Comparison of ENCODE assay signal across 12 mouse cellular contexts in the genomic region with DNA sequence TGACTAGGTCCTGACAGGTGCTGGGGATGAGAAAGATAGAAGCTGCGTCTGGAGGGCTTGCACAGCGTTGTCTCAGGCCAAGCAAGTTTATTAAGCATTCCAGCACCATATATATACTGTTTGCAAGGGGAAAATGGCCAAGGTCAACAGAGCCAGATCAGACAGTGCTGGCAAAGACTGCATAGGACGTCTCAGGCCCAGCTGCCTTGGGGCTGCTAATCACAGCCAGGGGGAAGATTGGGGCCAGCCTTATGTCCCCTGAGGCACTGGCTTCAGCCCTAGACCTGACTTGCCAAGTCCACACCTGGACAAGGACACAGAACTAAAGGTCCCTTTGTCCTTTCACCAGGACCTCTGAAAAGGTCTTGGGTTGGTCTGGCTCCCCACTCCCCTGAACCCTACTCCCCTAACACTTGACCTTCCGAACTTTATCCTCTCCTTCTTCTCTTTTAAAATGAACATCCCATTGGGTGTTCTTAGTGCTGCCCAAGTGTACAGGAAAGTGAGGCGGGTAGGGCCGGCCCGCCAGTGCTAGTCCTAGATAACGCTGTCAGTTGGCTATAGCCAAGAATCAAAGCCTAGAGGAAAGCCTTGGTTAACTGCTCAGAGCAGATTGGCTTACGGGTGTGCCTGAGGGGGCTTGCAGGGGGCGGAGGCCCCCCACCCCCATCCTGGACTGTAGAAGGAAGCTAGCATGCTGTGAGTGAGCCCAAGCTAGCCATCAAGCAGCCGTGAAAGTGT. TPM values are rescaled to one million over a fixed set of nuclear protein-coding genes. Genes with fewer than 3 reads are reported as not detected.
DNase-seq lines count a peak whose midpoint lies in the region; ATAC-seq lines count a peak whose summit lies in the region.
"Had no signal": no experiment of that assay in that cellular context is flagged by ENCODE, and none has a peak within 500 bp of the region (broad histone marks: within the 10 kb centered on the region; RNA-seq: fewer than 3 reads in every experiment).

No protein-coding gene starts in this region.

- peaks cover 27% of the 10 kb centered on the region for H3K4me1 ChIP-seq in heart, embryonic 10.5 days
- peaks cover 40% of the 10 kb centered on the region for H3K4me1 ChIP-seq in hindbrain, embryonic 13.5 days (replicated peaks)
- no peaks in the 10 kb centered on the region for H3K4me1 ChIP-seq in hindbrain, embryonic 11.5 days (replicated peaks; ENCODE audit: control insufficient read depth, insufficient read depth, low read length)
- peaks cover 8% of the 10 kb centered on the region; the same call in 1 of the 2 replicates for H3K4me1 ChIP-seq in intestine, embryonic 16.5 days (ENCODE audit: control insufficient read depth, insufficient read depth, low read length)
- peaks cover 18% of the 10 kb centered on the region for H3K4me1 ChIP-seq in liver, embryonic 16.5 days (ENCODE audit: control insufficient read depth, low read depth, low read length)

- DNase-seq in heart, embryonic 10.5 days (ENCODE audit: low spot score): no peak
- no peak for DNase-seq in heart, adult 8-10 months (ENCODE audit: low spot score)
- no peak for DNase-seq in hindbrain, embryonic 11.5 days (ENCODE audit: low spot score)
- DNase-seq in left cerebral cortex, postnatal 4 days: no peak
- DNase-seq in layer of hippocampus, adult 9-11 months: no peak
- DNase-seq: cerebellum, adult 11 months; kidney, postnatal 10 days had no signal

- 0 out of 2 replicates have a peak overlapping the region, but pooled peaks have one; percentile 6 for H3K9ac ChIP-seq in hindbrain, embryonic 13.5 days
- no peak overlapping the region for H3K9ac ChIP-seq in hindbrain, embryonic 11.5 days (ENCODE audit: low read depth, low read length)
- H3K9ac ChIP-seq in intestine, embryonic 16.5 days (ENCODE audit: low read depth, low read length): no peak overlapping the region
- H3K9ac ChIP-seq in liver, embryonic 16.5 days (ENCODE audit: low read depth, low read length): no peak overlapping the region
- H3K9ac ChIP-seq: forebrain, embryonic 13.5 days; midbrain, embryonic 12.5 days had no signal

- H3K9me3 ChIP-seq in heart, embryonic 10.5 days: no peaks in the 10 kb centered on the region
- H3K9me3 ChIP-seq in hindbrain, embryonic 13.5 days: no peaks in the 10 kb centered on the region
- H3K9me3 ChIP-seq in hindbrain, embryonic 11.5 days (ENCODE audit: control insufficient read depth, low read length): no peaks in the 10 kb centered on the region
- no peaks in the 10 kb centered on the region for H3K9me3 ChIP-seq in intestine, embryonic 16.5 days (ENCODE audit: control insufficient read depth, low read length)
- no peaks in the 10 kb centered on the region for H3K9me3 ChIP-seq in liver, embryonic 16.5 days (replicated peaks; ENCODE audit: control insufficient read depth, low read length)
- H3K9me3 ChIP-seq: forebrain, embryonic 13.5 days; midbrain, embryonic 12.5 days had no signal

- peak overlapping the region; percentile 59 for H3K27ac ChIP-seq in heart, embryonic 10.5 days
- H3K27ac ChIP-seq in hindbrain, embryonic 13.5 days: no peak overlapping the region
- H3K27ac ChIP-seq in hindbrain, embryonic 11.5 days (ENCODE audit: low read depth, low read length): no peak overlapping the region
- H3K27ac ChIP-seq in intestine, embryonic 16.5 days (ENCODE audit: low read length): no peak overlapping the region
- H3K27ac ChIP-seq in liver, embryonic 16.5 days (ENCODE audit: low read length): no peak overlapping the region
- H3K27ac ChIP-seq: forebrain, embryonic 13.5 days; midbrain, embryonic 12.5 days had no signal

- peaks cover 40% of the 10 kb centered on the region for H3K36me3 ChIP-seq in heart, embryonic 10.5 days
- peaks cover 16% of the 10 kb centered on the region for H3K36me3 ChIP-seq in hindbrain, embryonic 13.5 days
- H3K36me3 ChIP-seq in hindbrain, embryonic 11.5 days (ENCODE audit: control insufficient read depth, insufficient read depth, low read length): 0 out of 2 replicates have a peak, but pooled peaks cover 3% of the 10 kb centered on the region
- 0 out of 2 replicates have a peak, but pooled peaks cover 2% of the 10 kb centered on the region for H3K36me3 ChIP-seq in intestine, embryonic 16.5 days (ENCODE audit: control insufficient read depth, insufficient read depth, low read length)
- peaks cover 5% of the 10 kb centered on the region; the same call in 1 of the 2 replicates for H3K36me3 ChIP-seq in liver, embryonic 16.5 days (ENCODE audit: control insufficient read depth, insufficient read depth)

- no peak for ATAC-seq in hindbrain, embryonic 13.5 days (ENCODE audit: low FRiP score)
- no peak for ATAC-seq in hindbrain, embryonic 11.5 days (ENCODE audit: low FRiP score)
- 0 out of 2 replicates have a peak, but pooled peaks have one; percentile 10 for ATAC-seq in intestine, embryonic 16.5 days
- peak; percentile 56 for ATAC-seq in liver, embryonic 16.5 days (ENCODE audit: low read depth)
- ATAC-seq: forebrain, embryonic 13.5 days had no signal

- H3K4me2 ChIP-seq in hindbrain, embryonic 13.5 days: no peak overlapping the region
- no peak overlapping the region for H3K4me2 ChIP-seq in hindbrain, embryonic 11.5 days (replicated peaks; ENCODE audit: low read depth, low read length)
- no peak overlapping the region for H3K4me2 ChIP-seq in intestine, embryonic 16.5 days (ENCODE audit: low read depth, low read length)
- H3K4me2 ChIP-seq in liver, embryonic 16.5 days (ENCODE audit: low read depth, low read length): 0 out of 2 replicates have a peak overlapping the region, but pooled peaks have one; percentile 10
- H3K4me2 ChIP-seq: forebrain, embryonic 13.5 days; midbrain, embryonic 12.5 days had no signal

- no peaks in the 10 kb centered on the region for H3K27me3 ChIP-seq in heart, embryonic 10.5 days (ENCODE audit: insufficient read depth, poor library complexity, severe bottlenecking)
- H3K27me3 ChIP-seq in hindbrain, embryonic 13.5 days: no peaks in the 10 kb centered on the region
- no peaks in the 10 kb centered on the region for H3K27me3 ChIP-seq in hindbrain, embryonic 11.5 days (ENCODE audit: control insufficient read depth, insufficient read depth, low read length)
- H3K27me3 ChIP-seq in intestine, embryonic 16.5 days (replicated peaks; ENCODE audit: control insufficient read depth, insufficient read depth, low read length): no peaks in the 10 kb centered on the region
- H3K27me3 ChIP-seq in liver, embryonic 16.5 days (ENCODE audit: control insufficient read depth, insufficient read depth, low read depth, low read length): no peaks in the 10 kb centered on the region
- H3K27me3 ChIP-seq: forebrain, embryonic 13.5 days; midbrain, embryonic 12.5 days had no signal

- 64% methylated on average over 11 of the region's 11 CpGs for WGBS in heart, embryonic 10.5 days
- WGBS in hindbrain, embryonic 13.5 days: 83% methylated on average over 11 of the region's 11 CpGs
- 83% methylated on average over 11 of the region's 11 CpGs for WGBS in hindbrain, embryonic 11.5 days
- WGBS in intestine, embryonic 16.5 days: 76% methylated on average over 11 of the region's 11 CpGs
- WGBS in liver, embryonic 16.5 days (ENCODE audit: insufficient replicate concordance): 29% methylated on average over 11 of the region's 11 CpGs

- intact Hi-C loops in left cerebral cortex, postnatal 4 days (cut with DNase I): no loop called here

- no peak overlapping the region; the same call in 1 of the 2 replicates for H3K4me3 ChIP-seq in heart, embryonic 10.5 days
- H3K4me3 ChIP-seq in hindbrain, embryonic 13.5 days: no peak overlapping the region
- H3K4me3 ChIP-seq in hindbrain, embryonic 11.5 days (ENCODE audit: low read depth, low read length): no peak overlapping the region
- H3K4me3 ChIP-seq in intestine, embryonic 16.5 days (ENCODE audit: low read length): no peak overlapping the region
- no peak overlapping the region for H3K4me3 ChIP-seq in liver, embryonic 16.5 days (ENCODE audit: low read depth, low read length)
- H3K4me3 ChIP-seq: forebrain, embryonic 13.5 days; midbrain, embryonic 12.5 days had no signal

RNA-seq across cellular contexts. Expression of a gene that starts 15.2 kb away (rescaled TPM):
- polyA plus RNA-seq in heart, embryonic 10.5 days (2016; fragmentation: Nextera tagmentation; extraction: Ambion mirVana): 34.1 and 46.5 TPM in 2 replicates
- total RNA-seq in heart, adult 8-10 months (2022): 1 to 10 TPM; 5.7 to 8.6 (median 8.3) TPM
- 39.5 and 42.4 TPM in 2 replicates for polyA plus RNA-seq in hindbrain, embryonic 13.5 days (2015; fragmentation: Nextera tagmentation; extraction: Ambion mirVana)
- polyA plus RNA-seq in hindbrain, embryonic 11.5 days (2014; fragmentation: Nextera tagmentation; extraction: Ambion mirVana): 47.6 and 48.8 TPM in 2 replicates
- 49.2 and 53.7 TPM in 2 replicates for polyA plus RNA-seq in intestine, embryonic 16.5 days (2015; fragmentation: Nextera tagmentation; extraction: Ambion mirVana)
- 14.0 and 15.5 TPM in 2 replicates for polyA plus RNA-seq in liver, embryonic 16.5 days (2015; fragmentation: Nextera tagmentation; extraction: Ambion mirVana)
- total RNA-seq in left cerebral cortex, postnatal 4 days (2021): 10 to 100 TPM; 53.3 to 54.6 TPM

RNA-seq across cellular contexts. Expression of a gene that starts 15.5 kb away (rescaled TPM):
- 116 and 157 TPM in 2 replicates for polyA plus RNA-seq in heart, embryonic 10.5 days (2016; fragmentation: Nextera tagmentation; extraction: Ambion mirVana)
- 10 to 100 TPM; 43.4 to 74.6 (median 60.0) TPM for total RNA-seq in heart, adult 8-10 months (2022)
- polyA plus RNA-seq in hindbrain, embryonic 13.5 days (2015; fragmentation: Nextera tagmentation; extraction: Ambion mirVana): 231 and 237 TPM in 2 replicates
- 268 and 286 TPM in 2 replicates for polyA plus RNA-seq in hindbrain, embryonic 11.5 days (2014; fragmentation: Nextera tagmentation; extraction: Ambion mirVana)
- 90.9 and 102 TPM in 2 replicates for polyA plus RNA-seq in intestine, embryonic 16.5 days (2015; fragmentation: Nextera tagmentation; extraction: Ambion mirVana)
- polyA plus RNA-seq in liver, embryonic 16.5 days (2015; fragmentation: Nextera tagmentation; extraction: Ambion mirVana): 37.8 and 40.5 TPM in 2 replicates
- total RNA-seq in left cerebral cortex, postnatal 4 days (2021): 100 to 1,000 TPM; 259 to 272 TPM

Comparison
In these comparisons a context has a peak if more than half of its experiments do, and no peak if none do; other contexts are left out.
1. ATAC-seq: peak in intestine, embryonic 16.5 days (single experiment) and liver, embryonic 16.5 days (single experiment); none in hindbrain, embryonic 13.5 days (single experiment) and hindbrain, embryonic 11.5 days (single experiment).